Mouse (Mus musculus) hindbrain, embryonic 15.5 days (tissue): Measurements from ENCODE around the gene Commd7. TPM values are rescaled to one million over a fixed set of nuclear protein-coding genes. Genes with fewer than 3 reads are reported as not detected.

ENCODE experiments used
- ATAC-seq: fragments of 200-750 bp; cut with Nextera tagmentation; 2 replicates; pipeline ENCODE4 v1.8.0; 2017; ENCODE audit warnings: low read depth, moderate number of reproducible peaks, moderate TSS enrichment; ENCODE audit not compliant: low FRiP score
- H3K27ac ChIP-seq: fragments of 300-500 bp; sonication (generic); replicated peaks from 2 replicates; pipeline ENCODE4 v1.5.1; 2015; ENCODE audit warnings: mild to moderate bottlenecking, inconsistent platforms
- H3K27me3 ChIP-seq: fragments of 300-500 bp; sonication (generic); 2 replicates; pipeline ENCODE4 v1.6.1; 2015; ENCODE audit warnings: control low read depth, inconsistent platforms
- H3K36me3 ChIP-seq: fragments of 300-500 bp; sonication (generic); 2 replicates; pipeline ENCODE4 v1.6.1; 2015; ENCODE audit warnings: control low read depth, inconsistent platforms
- H3K4me1 ChIP-seq: fragments of 300-500 bp; sonication (generic); replicated peaks from 2 replicates; pipeline ENCODE4 v1.6.1; 2015; ENCODE audit warnings: control low read depth, inconsistent platforms
- H3K4me2 ChIP-seq: fragments of 300-500 bp; sonication (generic); 2 replicates; pipeline ENCODE4 v1.6.1; 2015; ENCODE audit warnings: moderate library complexity, mild to moderate bottlenecking, inconsistent platforms
- H3K4me3 ChIP-seq: fragments of 300-500 bp; sonication (generic); 2 replicates; pipeline ENCODE4 v1.5.1; 2015; ENCODE audit warnings: mild to moderate bottlenecking, inconsistent platforms
- H3K9ac ChIP-seq: fragments of 300-500 bp; sonication (generic); 2 replicates; pipeline ENCODE4 v1.6.1; 2015; ENCODE audit warnings: inconsistent platforms
- H3K9me3 ChIP-seq: fragments of 300-500 bp; sonication (generic); 2 replicates; pipeline ENCODE4 v1.6.1; 2016; ENCODE audit warnings: control low read depth, inconsistent platforms
- WGBS: fragments of 180-500 bp; shearing (Covaris S2); methylation state at CpG from one replicate; pipeline ENCODE4 v1.1.7; 2015; 5-methylcytosine and 5-hydroxymethylcytosine counted together
- polyA plus RNA-seq: library from polyadenylated mRNA; unstranded; fragments of >200 nt; fragmentation: Nextera tagmentation; extraction: Ambion mirVana; gene quantifications from 2 replicates; pipeline ENCODE4 v1.2.1, GENCODE M21; 2015

Commd7 gene
- polyA plus RNA-seq, 1 experiment from 2014 or later, result 89.9 TPM

DNA sequence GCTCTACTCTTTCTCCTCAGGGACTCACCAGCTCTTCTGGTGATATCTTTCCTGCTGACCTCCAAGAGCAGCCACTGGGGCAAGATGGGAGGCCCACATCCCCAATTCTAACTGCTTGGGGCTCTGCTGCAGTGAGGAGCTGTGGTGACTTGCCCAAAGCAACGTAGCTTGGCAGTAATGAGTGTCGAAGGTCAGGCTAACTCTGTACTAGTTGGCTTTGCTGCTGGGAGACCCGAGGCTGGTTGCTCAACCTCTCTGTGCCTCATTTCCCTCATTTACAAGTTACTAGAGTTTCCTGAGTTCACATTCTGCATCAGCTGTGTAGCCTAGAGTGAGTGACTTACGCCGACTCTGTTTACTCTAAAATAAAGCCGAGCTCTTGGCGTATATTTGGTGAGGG is 51.2 kb downstream of the Commd7 start:
- Histone ChIP-seq H3K36me3 (no peaks in the 10 kb centered on the region), H3K9ac (no peak overlapping the region), H3K4me2 (no peak overlapping the region), H3K27me3 (no peaks in the 10 kb centered on the region), H3K4me1 (peaks cover 7% of the 10 kb centered on the region), H3K9me3 (no peaks in the 10 kb centered on the region), H3K4me3 (no peak overlapping the region), H3K27ac (no peak overlapping the region)
- 92% methylated on average over 7 of the region's 7 CpGs for whole genome bisulfite sequencing
- no peak for ATAC-seq

DNA sequence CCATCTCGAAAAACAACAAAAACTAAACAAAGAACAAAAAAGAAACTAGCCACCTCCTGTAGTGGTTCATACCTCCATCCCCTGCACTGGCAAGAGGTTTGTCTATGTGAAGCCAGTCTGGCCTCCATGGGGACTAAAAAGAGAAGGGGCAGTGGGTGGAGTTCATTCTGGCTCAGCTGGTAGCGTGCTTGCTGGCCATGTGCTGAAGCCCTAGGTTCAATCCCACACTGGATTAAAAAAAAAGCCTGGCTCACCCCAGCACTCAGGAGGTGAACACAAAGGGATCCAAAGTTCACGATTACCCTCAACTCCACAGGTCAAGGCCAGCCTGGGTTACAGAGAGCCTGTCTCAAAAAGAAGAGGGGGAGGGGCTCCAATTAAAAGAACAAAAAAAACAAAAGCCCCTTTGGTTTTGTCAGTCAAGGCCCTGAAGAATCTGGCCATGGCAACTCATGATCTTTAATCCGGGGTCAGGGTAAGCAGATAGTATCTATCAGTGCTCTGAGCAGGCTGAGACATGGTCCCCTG is 52.1 kb downstream of the Commd7 start:
- Histone ChIP-seq H3K4me3 (no peak overlapping the region), H3K27ac (no peak overlapping the region), H3K27me3 (no peaks in the 10 kb centered on the region), H3K9ac (no peak overlapping the region), H3K9me3 (no peaks in the 10 kb centered on the region), H3K4me1 (peaks cover 3% of the 10 kb centered on the region; the same call in 1 of the 2 replicates), H3K36me3 (no peaks in the 10 kb centered on the region), H3K4me2 (no peak overlapping the region)
- no peak for ATAC-seq
- WGBS, result 54% methylated on average over 4 of the region's 4 CpGs

DNA sequence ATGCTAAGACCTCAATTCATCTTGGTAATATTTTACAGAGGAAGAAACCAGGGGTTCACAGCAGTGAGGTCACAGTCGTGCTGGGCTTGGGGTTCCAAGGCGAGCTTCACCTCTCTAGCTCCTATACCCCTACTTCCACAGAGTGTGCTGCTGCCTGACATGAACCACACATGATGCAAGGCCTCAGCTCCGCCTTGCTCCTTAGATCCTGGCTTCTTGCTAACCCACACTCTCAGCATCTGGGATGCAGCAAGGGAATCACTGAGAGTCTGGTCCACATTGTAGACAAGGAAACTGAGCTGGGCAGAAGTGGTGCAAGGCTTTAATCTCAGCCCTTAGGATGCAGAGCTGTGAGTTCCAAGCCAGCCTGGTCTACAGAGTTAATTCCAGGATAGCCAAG is 52.5 kb downstream of the Commd7 start:
- no peak for ATAC-seq
- WGBS, result 94% methylated on average over 3 of the region's 3 CpGs
- H3K27ac ChIP-seq, result no peak overlapping the region
- no peak overlapping the region for H3K9ac ChIP-seq
- no peaks in the 10 kb centered on the region for H3K9me3 ChIP-seq
- H3K4me3 ChIP-seq, result no peak overlapping the region
- no peaks in the 10 kb centered on the region for H3K36me3 ChIP-seq
- no peak overlapping the region for H3K4me2 ChIP-seq
- H3K27me3 ChIP-seq, result no peaks in the 10 kb centered on the region
- H3K4me1 ChIP-seq, result peaks cover 3% of the 10 kb centered on the region; the same call in 1 of the 2 replicates

DNA sequence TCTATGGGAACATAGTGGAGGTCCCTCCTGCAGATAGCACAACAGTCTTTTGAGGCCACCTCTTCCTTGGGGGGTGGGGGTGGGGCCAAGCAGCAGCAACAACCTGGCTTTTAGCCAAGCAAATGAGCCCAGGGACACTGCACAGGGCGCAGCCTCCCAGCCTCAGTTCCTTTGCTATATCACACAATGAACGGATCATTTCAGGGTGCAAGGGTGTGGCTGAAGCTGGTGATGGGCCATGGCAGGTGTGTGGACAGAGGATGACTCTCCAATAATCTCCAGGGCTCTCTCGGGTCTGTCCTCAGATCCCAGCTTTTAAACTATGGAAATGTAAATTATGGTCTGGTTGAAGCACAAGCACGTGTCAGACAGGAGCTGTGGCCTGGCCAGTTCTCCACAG is 55.5 kb downstream of the Commd7 start:
- WGBS, result 37% methylated on average over 4 of the region's 4 CpGs
- Histone ChIP-seq H3K27ac (no peak overlapping the region), H3K27me3 (no peaks in the 10 kb centered on the region), H3K36me3 (no peaks in the 10 kb centered on the region), H3K9me3 (no peaks in the 10 kb centered on the region), H3K4me3 (no peak overlapping the region), H3K4me1 (no peaks in the 10 kb centered on the region; the same call in 1 of the 2 replicates), H3K9ac (no peak overlapping the region), H3K4me2 (no peak overlapping the region)
- no peak for ATAC-seq

DNA sequence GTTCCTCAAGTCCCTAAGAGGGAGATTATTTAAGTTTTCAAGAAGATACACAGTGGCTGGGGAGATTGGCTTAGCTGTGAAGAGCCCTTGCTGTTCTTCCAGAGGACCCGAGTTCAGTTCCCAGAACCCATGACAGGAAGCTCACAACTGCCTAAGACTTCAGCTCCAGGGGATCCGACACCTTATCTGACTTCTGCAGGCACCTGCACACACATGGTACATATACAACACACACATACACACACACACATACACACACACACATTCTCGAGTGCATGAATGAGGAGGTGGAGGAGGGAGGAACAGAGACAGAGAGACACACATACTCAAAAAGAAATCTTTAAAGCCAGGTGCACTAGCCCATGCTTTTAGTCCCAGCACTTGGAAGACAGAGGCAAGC is 56.4 kb downstream of the Commd7 start:
- Histone ChIP-seq H3K27ac (no peak overlapping the region), H3K4me3 (no peak overlapping the region), H3K27me3 (no peaks in the 10 kb centered on the region), H3K9me3 (no peaks in the 10 kb centered on the region), H3K36me3 (no peaks in the 10 kb centered on the region), H3K9ac (no peak overlapping the region), H3K4me1 (no peaks in the 10 kb centered on the region; the same call in 1 of the 2 replicates), H3K4me2 (no peak overlapping the region)
- no peak for ATAC-seq
- 81% methylated on average over 3 of the region's 3 CpGs for WGBS

DNA sequence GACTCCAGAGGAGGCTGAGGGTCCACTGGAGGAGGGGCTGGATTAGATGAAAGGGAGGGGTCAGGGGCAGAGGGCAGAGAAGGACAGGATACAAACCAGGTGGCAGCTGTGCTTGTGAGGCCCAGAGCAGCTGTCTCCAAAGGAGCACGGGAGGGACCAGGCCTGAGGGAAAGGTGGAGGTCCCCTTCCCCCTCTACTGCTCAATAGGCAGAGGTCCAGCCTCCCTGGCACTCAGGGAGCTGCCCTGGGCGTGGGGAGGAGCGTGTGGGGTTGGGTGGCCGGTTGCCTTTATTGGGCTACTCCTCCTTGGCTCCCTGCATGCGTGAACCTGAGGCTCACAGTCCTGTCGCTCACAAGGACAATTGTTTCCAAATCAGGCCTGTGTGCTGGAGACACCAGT is 57.0 kb downstream of the Commd7 start:
- Histone ChIP-seq H3K4me2 (no peak overlapping the region), H3K4me1 (no peaks in the 10 kb centered on the region; the same call in 1 of the 2 replicates), H3K4me3 (no peak overlapping the region), H3K27me3 (no peaks in the 10 kb centered on the region), H3K9me3 (no peaks in the 10 kb centered on the region), H3K9ac (no peak overlapping the region), H3K36me3 (no peaks in the 10 kb centered on the region), H3K27ac (no peak overlapping the region)
- no peak for ATAC-seq
- 54% methylated on average over 6 of the region's 6 CpGs for WGBS

DNA sequence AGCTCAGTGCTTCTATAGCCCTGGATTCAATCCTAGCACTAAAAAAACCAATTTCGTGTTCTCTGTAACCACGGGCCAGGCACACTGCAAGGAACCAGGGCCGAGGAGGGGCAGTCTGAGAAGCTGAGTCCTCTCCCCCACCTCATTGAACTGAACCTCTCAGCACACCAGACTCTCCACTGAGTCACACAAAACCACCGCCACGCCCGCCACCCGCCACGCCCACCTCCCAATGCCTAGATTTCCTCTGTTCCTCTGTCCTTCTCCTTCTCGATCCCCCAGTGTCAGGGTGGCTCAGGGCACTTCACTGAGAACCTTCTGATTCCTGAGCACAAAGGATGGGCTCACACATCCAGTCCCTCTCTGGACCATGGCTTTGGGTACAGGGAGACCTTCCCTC is 59.5 kb downstream of the Commd7 start:
- no peaks in the 10 kb centered on the region for H3K9me3 ChIP-seq
- H3K36me3 ChIP-seq, result no peaks in the 10 kb centered on the region
- H3K4me3 ChIP-seq, result no peak overlapping the region
- no peak overlapping the region for H3K4me2 ChIP-seq
- no peaks in the 10 kb centered on the region for H3K27me3 ChIP-seq
- 91% methylated on average over 9 of the region's 9 CpGs for WGBS
- no peak overlapping the region for H3K9ac ChIP-seq
- H3K4me1 ChIP-seq, result no peaks in the 10 kb centered on the region; the same call in 1 of the 2 replicates
- H3K27ac ChIP-seq, result no peak overlapping the region
- ATAC-seq, result no peak

DNA sequence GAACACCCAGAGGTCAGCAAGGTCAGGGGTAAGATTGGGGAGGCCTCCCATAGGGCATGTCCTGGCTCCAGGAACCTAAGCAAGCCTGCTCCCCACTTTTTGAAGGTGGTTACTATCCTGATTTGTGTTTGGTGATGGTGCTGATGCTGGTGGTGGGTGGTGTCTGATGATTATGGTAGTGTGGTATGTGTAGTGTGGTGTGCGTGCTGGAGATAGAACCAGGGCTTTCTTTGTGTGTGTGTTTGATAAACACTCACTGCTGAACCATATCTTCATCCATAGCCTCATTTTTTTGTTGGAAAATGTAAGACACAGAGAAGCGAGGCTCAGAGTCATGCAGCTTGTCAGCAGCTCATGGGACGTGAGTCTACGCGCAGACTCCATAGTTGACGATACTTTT is 64.0 kb downstream of the Commd7 start:
- Histone ChIP-seq H3K27ac (no peak overlapping the region), H3K4me3 (no peak overlapping the region), H3K27me3 (no peaks in the 10 kb centered on the region), H3K9ac (no peak overlapping the region), H3K36me3 (no peaks in the 10 kb centered on the region), H3K4me2 (no peak overlapping the region), H3K4me1 (no peaks in the 10 kb centered on the region), H3K9me3 (no peaks in the 10 kb centered on the region)
- ATAC-seq, result no peak
- WGBS, result 98% methylated on average over 6 of the region's 6 CpGs

DNA sequence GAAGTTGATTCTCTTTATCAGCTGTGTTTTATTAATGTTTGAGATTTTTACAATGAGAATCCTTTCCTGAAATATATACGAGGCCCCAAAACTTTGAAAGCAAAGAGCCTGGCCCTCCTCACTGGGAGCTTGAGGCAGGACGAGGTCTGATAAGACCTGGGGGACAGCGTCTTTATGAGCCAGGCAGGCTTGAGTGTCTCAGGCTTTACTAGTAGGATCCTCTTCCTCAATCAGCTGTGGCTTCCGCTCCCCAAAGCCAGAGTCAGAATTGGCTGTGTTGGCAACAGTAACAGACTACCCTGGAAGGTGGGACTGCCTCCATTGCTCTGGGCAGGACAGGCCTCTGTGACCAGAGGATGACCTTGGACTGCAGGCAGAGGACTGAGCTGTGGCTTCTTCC is 64.6 kb downstream of the Commd7 start:
- no peaks in the 10 kb centered on the region for H3K4me1 ChIP-seq
- 88% methylated on average over 4 of the region's 4 CpGs for WGBS
- no peaks in the 10 kb centered on the region for H3K9me3 ChIP-seq
- no peak overlapping the region for H3K9ac ChIP-seq
- no peak overlapping the region for H3K27ac ChIP-seq
- H3K36me3 ChIP-seq, result no peaks in the 10 kb centered on the region
- H3K27me3 ChIP-seq, result no peaks in the 10 kb centered on the region
- H3K4me3 ChIP-seq, result no peak overlapping the region
- ATAC-seq, result no peak
- no peak overlapping the region for H3K4me2 ChIP-seq

Other genes with a start within 250 kb of the Commd7 start
- gene 4930404H24Rik, start 140.0 kb downstream of the Commd7 start, polyA plus RNA-seq, result not detected in 2 replicates
- 42.6 and 45.4 TPM in 2 replicates for gene Nol4l, start 102.8 kb downstream of the Commd7 start, polyA plus RNA-seq
- 3.2 and 3.5 TPM in 2 replicates for gene Dnmt3b, start 16.7 kb upstream of the Commd7 start, polyA plus RNA-seq
- gene Dnmt3c, start 63.9 kb upstream of the Commd7 start, polyA plus RNA-seq, result 0.16 TPM in 1 of 2 replicates, not detected in the other
- gene Mapre1, start 108.5 kb upstream of the Commd7 start, polyA plus RNA-seq, result 348 and 356 TPM in 2 replicates
- not detected in 2 replicates for gene Efcab8, start 147.2 kb upstream of the Commd7 start, polyA plus RNA-seq
- gene Sun5, start 238.3 kb upstream of the Commd7 start, polyA plus RNA-seq, result not detected in 2 replicates
- 0.17 TPM in 1 of 2 replicates, not detected in the other for gene Bpifb2, start 242.3 kb upstream of the Commd7 start, polyA plus RNA-seq